Mouse (Mus musculus): ENCODE data around the gene Ctnnd1.

DNA sequence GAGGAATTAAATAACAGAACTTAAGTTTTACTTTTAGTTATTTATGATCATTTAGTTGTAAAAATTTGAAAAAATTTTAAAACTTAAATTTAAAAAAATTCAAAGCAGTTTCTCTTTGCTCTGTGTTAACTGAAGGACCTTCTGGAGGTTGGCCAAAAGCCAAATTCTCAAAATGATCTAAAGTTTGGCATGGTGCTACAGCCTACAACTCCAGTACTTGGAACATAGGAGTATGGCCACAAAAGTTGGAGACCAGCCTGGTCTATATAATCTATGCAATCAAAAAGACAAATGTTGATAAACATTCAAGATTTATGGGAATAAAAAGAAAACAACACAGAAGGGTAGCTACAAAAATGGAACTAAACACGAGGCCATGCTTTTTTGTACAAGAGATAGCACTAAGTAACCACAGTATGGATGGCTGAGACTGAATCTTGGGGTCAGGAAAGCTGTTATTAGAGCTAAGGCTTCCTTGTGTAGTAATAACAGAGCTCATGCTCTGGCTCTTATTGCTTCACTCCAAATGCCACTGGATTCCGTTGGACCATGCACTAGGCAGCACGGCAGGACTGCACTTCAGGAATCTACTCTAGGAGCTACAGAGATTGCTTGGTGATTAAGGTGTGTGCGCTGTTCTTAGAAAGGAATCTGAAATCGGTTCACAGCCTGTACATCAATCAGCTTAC is 44.6 kb upstream of the Ctnnd1 start:
- TF ChIP-seq MYOG (IDR thresholded peaks at IDR 0.05; ENCODE audit: control insufficient read depth, extremely low read depth, insufficient read length): no peak
- TF ChIP-seq CTCF (IDR thresholded peaks at IDR 0.05; ENCODE audit: control insufficient read depth, insufficient read depth, insufficient read length): no peak
- no peak for TF ChIP-seq MAX (IDR thresholded peaks at IDR 0.05)
- no peak for TF ChIP-seq USF1 (IDR thresholded peaks at IDR 0.05; ENCODE audit: low read depth)
- TF ChIP-seq CEBPB (IDR thresholded peaks at IDR 0.05; ENCODE audit: low read depth): no peak

All from C2C12 (cell line).